Mouse (Mus musculus): ENCODE results near the gene Kank4. TPM values are rescaled to one million over a fixed set of nuclear protein-coding genes. Genes with fewer than 3 reads are reported as not detected.

Kank4 gene
- polyA plus RNA-seq (2015; fragmentation: Illumina TruSeq; extraction: RNeasy Lipid Tissue Mini Kit (QIAGEN cat#74804); ENCODE audit: low read depth, low replicate concordance): 3.6 TPM

DNA sequence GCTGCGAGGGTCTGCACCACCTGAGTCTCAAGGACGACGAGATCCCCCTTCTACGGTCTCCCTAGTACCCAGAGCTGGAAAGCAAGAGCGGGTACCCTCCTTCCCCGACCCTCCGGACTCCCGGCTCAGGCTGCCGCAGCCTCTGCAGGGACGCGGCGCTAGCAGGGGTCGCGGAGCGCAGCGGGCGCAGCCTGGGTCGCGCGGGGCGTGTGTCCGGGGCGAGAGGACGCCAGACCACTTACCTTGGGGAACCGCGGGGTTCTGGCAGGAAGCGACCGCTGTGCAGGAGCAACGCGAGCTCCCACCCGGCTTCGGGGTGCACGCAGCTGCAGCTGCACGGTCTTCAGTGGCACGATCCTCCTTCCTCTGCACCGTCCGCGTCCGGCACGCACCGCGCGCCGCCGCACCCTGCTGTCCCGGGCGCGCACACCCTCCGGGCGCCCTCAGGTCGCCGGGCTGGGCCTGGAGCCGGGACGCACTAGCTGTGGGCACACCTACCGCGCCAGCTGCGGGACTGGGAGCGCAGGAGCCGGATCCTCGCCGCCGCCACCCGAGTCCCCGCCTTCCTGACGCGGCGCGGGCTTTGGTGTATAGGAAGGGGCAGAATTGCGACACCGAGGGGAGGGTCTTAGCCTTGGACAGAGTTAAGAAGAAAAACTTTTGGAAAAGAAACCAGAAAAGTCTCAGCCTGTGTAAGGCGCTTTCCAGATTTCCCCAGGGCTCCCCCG lies at the start of gene Kank4:
TSS of gene Kank4 (minus strand) at position 354 of the 728 bp plus-strand sequence.

DNA sequence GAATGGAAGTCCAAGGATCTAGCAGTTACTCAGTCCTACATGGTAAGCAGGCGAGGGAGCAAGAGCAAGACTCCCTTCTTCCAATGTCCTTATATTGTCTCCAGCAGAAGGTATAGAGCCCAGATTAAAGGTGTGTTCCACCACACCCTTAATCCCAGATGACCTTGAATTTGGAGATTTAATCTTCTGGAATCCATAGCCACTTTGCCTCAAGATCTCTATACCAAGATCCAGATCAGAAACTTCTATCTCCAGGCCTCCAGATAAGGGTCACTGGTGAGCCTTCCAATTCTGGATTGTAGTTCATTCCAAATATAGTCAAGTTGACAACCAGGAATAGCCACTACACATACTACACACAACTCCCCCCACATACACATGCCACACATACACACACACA lies 6.4 kb upstream of the Kank4 start, which contains the start of gene I0C0044D17Rik:
TSS of gene I0C0044D17Rik (minus strand) at position 101 of the 400 bp plus-strand sequence.

DNA sequence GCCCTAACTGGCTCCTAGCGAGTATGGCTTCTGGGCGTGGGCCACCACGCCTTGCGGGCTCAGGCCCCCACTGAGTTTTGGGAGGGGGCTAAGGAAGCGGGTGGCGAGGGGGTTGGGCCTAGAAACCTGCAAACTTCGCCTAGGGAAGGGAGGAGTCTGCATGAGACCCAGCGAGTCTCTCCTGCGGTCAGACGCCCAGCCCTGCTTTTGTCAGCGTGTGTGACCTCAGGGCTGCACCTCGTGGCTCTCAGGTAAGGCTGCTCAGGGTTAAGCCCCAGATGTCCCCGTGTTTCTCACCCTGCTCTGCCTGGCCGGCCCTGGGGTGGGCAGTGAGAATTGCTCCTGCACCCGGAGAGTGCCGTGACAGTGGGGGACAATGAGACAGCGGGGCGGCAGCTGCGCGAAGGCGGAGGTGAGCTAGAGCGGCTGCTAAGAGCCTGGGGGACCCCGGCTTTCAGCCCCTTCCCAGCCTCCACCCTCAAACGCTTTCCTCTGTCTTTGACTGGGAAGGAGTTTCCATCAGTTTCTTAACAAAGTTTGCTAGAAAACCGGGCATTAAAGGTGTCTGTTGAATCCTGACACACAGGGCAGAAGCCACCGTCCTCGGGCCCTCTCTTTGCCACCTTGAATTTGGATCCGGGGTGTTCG lies 90.6 kb downstream of the Kank4 start, which contains the start of gene L1td1:
TSS of gene L1td1 (plus strand) at position 145 of the 648 bp plus-strand sequence.

Other genes with a start within 250 kb of the Kank4 start
- gene L1td1, start 90.8 kb downstream of the Kank4 start, polyA plus RNA-seq (2015; fragmentation: Illumina TruSeq; extraction: RNeasy Lipid Tissue Mini Kit (QIAGEN cat#74804); ENCODE audit: low read depth, low replicate concordance): not detected
- gene I0C0044D17Rik, start 6.3 kb upstream of the Kank4 start, polyA plus RNA-seq (2015; fragmentation: Illumina TruSeq; extraction: RNeasy Lipid Tissue Mini Kit (QIAGEN cat#74804); ENCODE audit: low read depth, low replicate concordance): not detected
- gene Usp1, start 106.3 kb upstream of the Kank4 start, polyA plus RNA-seq (2015; fragmentation: Illumina TruSeq; extraction: RNeasy Lipid Tissue Mini Kit (QIAGEN cat#74804); ENCODE audit: low read depth, low replicate concordance): 20.2 TPM
- 1.2 TPM for gene Angptl3, start 213.4 kb upstream of the Kank4 start, polyA plus RNA-seq (2015; fragmentation: Illumina TruSeq; extraction: RNeasy Lipid Tissue Mini Kit (QIAGEN cat#74804); ENCODE audit: low read depth, low replicate concordance)